Mouse (Mus musculus): ENCODE results near the gene Dydc2. TPM values are rescaled to one million over a fixed set of nuclear protein-coding genes. Genes with fewer than 3 reads are reported as not detected.

The Dydc2 gene
- polyA plus RNA-seq (2014; fragmentation: Illumina TruSeq; extraction: RNeasy Lipid Tissue Mini Kit (QIAGEN cat#74804); ENCODE audit: insufficient read depth, low read depth, low replicate concordance) = 1.5 TPM

GRCm38 (mm10) chr14:41069108-41069507 is at the start of gene Dydc2:
Gene Dydc2 (minus strand): TSS chr14:41069208.

GRCm38 (mm10) chr14:41104853-41105444 is 35.9 kb upstream of the Dydc2 start, which contains the start of gene Mat1a:
Gene Mat1a (plus strand): TSS chr14:41105035.

GRCm38 (mm10) chr14:41072229-41072943 is 3.4 kb upstream of the Dydc2 start, which contains the start of gene Dydc1:
Gene Dydc1 (plus strand): TSS chr14:41072911.

GRCm38 (mm10) chr14:41013630-41014613 is 55.1 kb downstream of the Dydc2 start, which contains the start of gene Fam213a:
Gene Fam213a (minus strand): TSS chr14:41013788.

Other genes with a start within 250 kb of the Dydc2 start
- 0.21 TPM for gene Sh2d4b, start 175.9 kb downstream of the Dydc2 start, polyA plus RNA-seq (2014; fragmentation: Illumina TruSeq; extraction: RNeasy Lipid Tissue Mini Kit (QIAGEN cat#74804); ENCODE audit: insufficient read depth, low read depth, low replicate concordance)
- gene Tspan14, start 102.4 kb downstream of the Dydc2 start, polyA plus RNA-seq (2014; fragmentation: Illumina TruSeq; extraction: RNeasy Lipid Tissue Mini Kit (QIAGEN cat#74804); ENCODE audit: insufficient read depth, low read depth, low replicate concordance) = 46.6 TPM
- gene Fam213a, start 55.4 kb downstream of the Dydc2 start, polyA plus RNA-seq (2014; fragmentation: Illumina TruSeq; extraction: RNeasy Lipid Tissue Mini Kit (QIAGEN cat#74804); ENCODE audit: insufficient read depth, low read depth, low replicate concordance) = 41.5 TPM
- not detected for gene Dydc1, start 3.7 kb upstream of the Dydc2 start, polyA plus RNA-seq (2014; fragmentation: Illumina TruSeq; extraction: RNeasy Lipid Tissue Mini Kit (QIAGEN cat#74804); ENCODE audit: insufficient read depth, low read depth, low replicate concordance)
- gene Mat1a, start 35.8 kb upstream of the Dydc2 start, polyA plus RNA-seq (2014; fragmentation: Illumina TruSeq; extraction: RNeasy Lipid Tissue Mini Kit (QIAGEN cat#74804); ENCODE audit: insufficient read depth, low read depth, low replicate concordance) = 3.5 TPM
- 4,670 TPM for gene Sftpa1, start 62.6 kb upstream of the Dydc2 start, polyA plus RNA-seq (2014; fragmentation: Illumina TruSeq; extraction: RNeasy Lipid Tissue Mini Kit (QIAGEN cat#74804); ENCODE audit: insufficient read depth, low read depth, low replicate concordance)
- gene Mbl1, start 82.2 kb upstream of the Dydc2 start, polyA plus RNA-seq (2014; fragmentation: Illumina TruSeq; extraction: RNeasy Lipid Tissue Mini Kit (QIAGEN cat#74804); ENCODE audit: insufficient read depth, low read depth, low replicate concordance) = 0.74 TPM
- gene Sftpd, start 115.9 kb upstream of the Dydc2 start, polyA plus RNA-seq (2014; fragmentation: Illumina TruSeq; extraction: RNeasy Lipid Tissue Mini Kit (QIAGEN cat#74804); ENCODE audit: insufficient read depth, low read depth, low replicate concordance) = 1,193 TPM
- gene Gm2832, start 209.6 kb upstream of the Dydc2 start, polyA plus RNA-seq (2014; fragmentation: Illumina TruSeq; extraction: RNeasy Lipid Tissue Mini Kit (QIAGEN cat#74804); ENCODE audit: insufficient read depth, low read depth, low replicate concordance) = not detected

Data from lung, adult 10 weeks (tissue).